Mouse (Mus musculus): Measurements from ENCODE around the gene Il1rap. TPM values are rescaled to one million over a fixed set of nuclear protein-coding genes. Genes with fewer than 3 reads are reported as not detected.

Il1rap gene
- polyA plus RNA-seq, 1 experiment: 1.3 TPM

DNA sequence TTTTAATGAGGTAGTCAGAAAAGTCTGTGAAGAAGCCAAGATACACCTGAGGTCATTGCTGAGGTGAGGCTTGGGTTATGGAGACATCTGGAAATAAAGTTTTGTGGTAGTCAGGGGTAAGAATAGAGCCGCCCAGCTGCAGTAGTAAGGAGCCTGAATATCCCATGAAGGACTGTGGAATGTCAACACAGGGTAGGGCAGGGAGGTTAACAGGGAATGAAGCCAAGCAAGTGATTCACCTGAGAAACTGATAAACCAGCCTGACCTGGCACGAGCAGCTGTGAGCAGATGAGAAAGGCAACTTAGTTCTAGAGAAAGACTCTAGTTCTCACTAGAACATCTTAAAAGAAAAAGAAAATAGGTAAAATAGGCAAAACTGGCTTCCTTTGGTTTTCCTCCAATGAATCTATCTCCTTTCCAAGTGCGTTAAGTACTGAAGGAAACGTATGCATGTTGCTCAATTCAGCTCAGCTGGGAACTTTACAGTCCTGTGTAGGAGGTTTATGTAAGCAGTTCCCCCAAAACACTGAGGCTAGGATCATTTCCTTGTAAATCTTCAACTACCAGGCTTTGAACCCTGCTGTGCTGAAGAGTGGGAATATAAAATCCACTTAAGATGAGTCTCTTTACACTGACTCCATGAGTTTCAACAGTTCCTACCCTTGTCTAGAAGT is 9.5 kb downstream of the Il1rap start:
- Histone ChIP-seq H3K4me1 (ENCODE audit: control insufficient read depth, insufficient read depth, insufficient read length, low read length) (no peaks in the 10 kb centered on the region), H3K27ac (replicated peaks; ENCODE audit: low read depth, low read length) (no peak overlapping the region), H3K4me3 (ENCODE audit: insufficient read depth, low read depth, low read length) (no peak overlapping the region)

DNA sequence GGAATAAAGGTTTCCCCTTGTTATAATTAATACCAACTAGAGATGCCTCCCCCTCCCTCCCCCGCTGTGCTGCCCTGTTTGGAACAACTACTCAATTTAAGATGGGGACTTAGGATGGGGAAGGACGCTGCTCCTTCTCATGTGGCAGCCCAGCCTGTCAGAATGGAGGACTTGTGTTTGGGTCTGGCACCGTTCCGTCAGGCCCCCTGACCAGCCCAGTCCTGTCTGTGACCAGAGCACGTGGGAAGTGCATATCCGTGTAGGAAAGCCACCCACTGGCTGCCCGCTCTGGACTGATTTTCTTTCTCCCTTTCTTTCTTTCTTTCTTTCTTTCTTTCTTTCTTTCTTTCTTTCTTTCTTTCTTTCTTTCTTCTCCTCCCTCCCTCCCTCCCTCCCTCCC is 14.9 kb downstream of the Il1rap start:
- no peak overlapping the region for H3K27ac ChIP-seq (replicated peaks; ENCODE audit: low read depth, low read length)
- H3K4me1 ChIP-seq (ENCODE audit: control insufficient read depth, insufficient read depth, insufficient read length, low read length): no peaks in the 10 kb centered on the region
- no peak overlapping the region for H3K4me3 ChIP-seq (ENCODE audit: insufficient read depth, low read depth, low read length)

DNA sequence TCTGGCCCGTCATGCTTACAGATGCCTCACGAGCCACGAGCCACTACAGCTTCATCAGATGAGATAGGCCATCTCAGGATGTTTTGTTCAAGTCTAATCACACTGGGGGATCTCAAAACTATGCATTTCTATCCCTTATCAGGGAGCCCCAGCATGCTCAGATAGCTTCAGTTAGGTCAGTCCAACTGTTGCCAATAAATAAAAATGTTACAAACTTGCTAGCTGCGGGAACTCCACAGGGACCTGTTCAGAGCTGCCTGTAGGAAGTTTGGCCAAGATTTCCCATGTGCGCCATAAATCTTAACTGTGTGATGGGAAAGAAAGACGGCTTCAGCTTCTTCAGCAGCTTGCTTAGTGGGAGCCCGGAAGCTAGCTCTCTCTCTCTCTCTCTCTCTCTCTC is 15.8 kb downstream of the Il1rap start:
- Histone ChIP-seq H3K4me1 (ENCODE audit: control insufficient read depth, insufficient read depth, insufficient read length, low read length) (no peaks in the 10 kb centered on the region), H3K27ac (replicated peaks; ENCODE audit: low read depth, low read length) (no peak overlapping the region)

DNA sequence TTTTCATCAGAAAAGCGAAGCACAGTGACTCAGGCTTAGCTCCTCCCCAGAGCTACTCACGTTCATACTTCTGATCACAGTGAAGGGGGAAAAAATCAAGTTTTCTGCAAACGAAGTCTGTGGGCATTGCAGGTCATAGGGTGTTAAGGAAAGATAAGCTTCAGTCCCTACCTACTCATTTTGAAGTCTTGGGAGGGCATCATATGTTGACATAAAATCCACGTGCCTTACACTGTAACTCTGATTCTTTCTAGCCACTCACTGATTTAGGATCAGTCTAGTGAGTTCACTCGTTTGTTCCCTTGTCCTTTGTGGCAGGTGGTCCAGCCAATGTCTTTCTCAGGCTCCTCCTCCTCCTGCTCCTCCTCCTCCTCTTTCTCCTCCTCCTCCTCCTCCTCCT is 17.1 kb downstream of the Il1rap start:
- H3K4me3 ChIP-seq (ENCODE audit: insufficient read depth, low read depth, low read length): no peak overlapping the region
- no peaks in the 10 kb centered on the region for H3K4me1 ChIP-seq (ENCODE audit: control insufficient read depth, insufficient read depth, insufficient read length, low read length)
- H3K27ac ChIP-seq (replicated peaks; ENCODE audit: low read depth, low read length): no peak overlapping the region

More for the DNA sequence above, 15.8 kb downstream of the Il1rap start:
- no peak overlapping the region for H3K4me3 ChIP-seq (ENCODE audit: insufficient read depth, low read depth, low read length)

DNA sequence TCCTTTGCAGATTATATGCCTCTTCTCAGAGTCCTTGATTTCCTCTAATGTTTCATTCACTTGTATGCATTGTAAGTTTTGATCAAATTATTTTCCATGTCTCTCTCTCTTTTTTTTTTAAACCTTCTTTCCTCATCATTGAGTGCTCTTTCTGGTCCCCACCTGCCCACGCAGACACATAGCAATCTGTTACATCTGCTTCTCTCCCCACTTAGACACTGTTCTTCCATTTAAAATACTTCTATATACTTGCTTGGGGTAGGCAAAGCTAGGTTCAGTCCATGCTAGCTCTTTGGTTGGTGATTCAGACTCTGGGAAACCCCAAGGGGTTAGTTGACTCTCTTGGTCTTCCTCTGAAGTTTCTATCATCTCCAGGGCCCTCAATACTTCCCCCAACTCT is 20.0 kb downstream of the Il1rap start:
- Histone ChIP-seq H3K4me3 (ENCODE audit: insufficient read depth, low read depth, low read length) (no peak overlapping the region), H3K4me1 (ENCODE audit: control insufficient read depth, insufficient read depth, insufficient read length, low read length) (no peaks in the 10 kb centered on the region)

DNA sequence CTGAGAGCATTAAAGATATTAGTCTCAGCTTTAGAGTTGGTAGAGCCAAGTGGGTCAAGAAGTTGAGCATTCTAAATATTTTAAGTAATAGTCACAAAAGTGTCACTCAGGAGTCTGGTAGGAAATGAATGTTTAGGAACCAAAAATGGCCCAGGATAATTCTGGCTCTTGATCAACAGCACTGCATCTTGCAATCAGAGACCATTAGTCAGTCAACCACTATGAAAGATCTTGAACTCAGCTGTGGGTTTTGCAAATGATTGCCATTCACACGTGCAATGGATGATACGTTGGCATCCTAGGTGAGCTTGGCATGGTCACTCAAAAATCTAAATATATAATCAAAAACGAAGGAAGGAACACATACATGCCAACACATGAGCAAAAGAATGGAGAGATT is 23.1 kb downstream of the Il1rap start:
- Histone ChIP-seq H3K27ac (replicated peaks; ENCODE audit: low read depth, low read length) (no peak overlapping the region), H3K4me1 (ENCODE audit: control insufficient read depth, insufficient read depth, insufficient read length, low read length) (no peaks in the 10 kb centered on the region), H3K4me3 (ENCODE audit: insufficient read depth, low read depth, low read length) (no peak overlapping the region)

More for the DNA sequence above, 20.0 kb downstream of the Il1rap start:
- no peak overlapping the region for H3K27ac ChIP-seq (replicated peaks; ENCODE audit: low read depth, low read length)

DNA sequence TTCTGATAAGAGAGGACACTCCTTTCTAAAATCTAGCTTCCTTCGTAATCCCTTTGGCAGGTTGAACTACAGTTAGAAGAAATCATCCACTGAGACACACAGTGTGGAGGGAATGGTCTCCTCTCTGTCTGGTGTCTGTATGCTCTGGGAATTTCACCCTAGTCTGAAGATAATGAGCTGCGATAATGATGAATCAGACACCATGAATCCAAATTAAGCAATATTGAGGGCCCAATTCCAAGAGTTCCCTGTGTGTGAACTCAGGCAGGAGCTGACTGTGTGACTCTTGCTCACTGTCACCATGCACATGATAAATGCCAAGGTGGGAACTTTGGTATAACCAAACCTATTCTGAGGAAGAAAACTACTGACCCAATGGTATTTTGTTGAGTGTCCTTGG is 26.5 kb downstream of the Il1rap start:
- Histone ChIP-seq H3K27ac (replicated peaks; ENCODE audit: low read depth, low read length) (no peak overlapping the region), H3K4me1 (ENCODE audit: control insufficient read depth, insufficient read depth, insufficient read length, low read length) (no peaks in the 10 kb centered on the region), H3K4me3 (ENCODE audit: insufficient read depth, low read depth, low read length) (no peak overlapping the region)

DNA sequence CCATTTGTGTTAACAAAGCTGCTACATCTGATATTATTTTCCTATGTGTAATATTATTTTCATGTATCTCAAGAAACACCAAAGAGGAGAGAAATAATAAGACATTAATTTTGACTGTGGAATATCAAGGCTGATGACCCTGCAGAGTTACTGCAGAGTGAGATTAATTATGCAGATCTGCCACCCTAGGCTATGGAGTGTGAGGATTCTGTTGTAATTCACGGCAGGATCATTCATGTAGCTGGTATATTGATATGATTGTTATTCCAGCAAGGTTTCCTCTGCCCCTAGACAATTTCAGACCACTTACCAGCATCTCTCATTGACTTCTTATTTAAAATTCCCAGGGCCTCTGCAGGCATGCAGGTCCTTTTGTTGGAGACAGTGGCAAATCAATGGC is 29.0 kb downstream of the Il1rap start:
- Histone ChIP-seq H3K4me3 (ENCODE audit: insufficient read depth, low read depth, low read length) (no peak overlapping the region), H3K27ac (replicated peaks; ENCODE audit: low read depth, low read length) (no peak overlapping the region), H3K4me1 (ENCODE audit: control insufficient read depth, insufficient read depth, insufficient read length, low read length) (no peaks in the 10 kb centered on the region)

DNA sequence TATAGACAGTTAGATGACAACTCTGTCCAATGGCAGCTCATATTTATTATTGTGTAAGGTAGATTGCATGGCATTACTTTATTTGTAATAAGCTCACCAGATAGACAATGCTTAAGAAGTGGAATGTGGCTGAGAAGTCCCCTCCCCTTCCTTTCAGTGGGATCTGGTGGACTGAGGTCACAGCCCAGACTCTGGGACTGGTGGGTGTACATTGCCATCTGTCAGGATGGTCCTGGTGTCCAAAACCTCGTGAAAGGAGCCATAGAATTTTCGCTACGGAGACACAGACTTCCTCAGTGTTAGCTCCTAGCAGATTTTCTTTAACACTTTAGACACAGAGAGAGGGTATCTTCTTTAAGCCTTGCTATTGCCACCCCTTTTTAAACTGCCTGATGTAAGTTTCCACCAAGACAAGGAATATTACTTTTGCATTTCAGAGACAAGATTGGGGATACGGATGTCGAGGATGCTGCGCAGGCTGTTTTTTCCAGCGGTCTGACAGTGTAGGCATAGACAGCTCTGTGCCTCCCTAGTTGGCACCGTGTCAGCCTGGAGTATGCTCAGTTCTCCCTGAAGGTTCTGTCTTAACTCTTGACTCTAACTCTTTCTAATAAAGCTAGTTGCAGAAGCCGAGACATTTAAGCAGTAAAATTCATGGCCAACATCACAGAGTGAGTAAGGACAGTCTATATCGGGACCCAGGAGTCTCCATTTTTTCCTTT is 31.2 kb downstream of the Il1rap start:
- H3K4me3 ChIP-seq (ENCODE audit: insufficient read depth, low read depth, low read length): no peak overlapping the region
- no peak overlapping the region for H3K27ac ChIP-seq (replicated peaks; ENCODE audit: low read depth, low read length)
- H3K4me1 ChIP-seq (ENCODE audit: control insufficient read depth, insufficient read depth, insufficient read length, low read length): no peaks in the 10 kb centered on the region

DNA sequence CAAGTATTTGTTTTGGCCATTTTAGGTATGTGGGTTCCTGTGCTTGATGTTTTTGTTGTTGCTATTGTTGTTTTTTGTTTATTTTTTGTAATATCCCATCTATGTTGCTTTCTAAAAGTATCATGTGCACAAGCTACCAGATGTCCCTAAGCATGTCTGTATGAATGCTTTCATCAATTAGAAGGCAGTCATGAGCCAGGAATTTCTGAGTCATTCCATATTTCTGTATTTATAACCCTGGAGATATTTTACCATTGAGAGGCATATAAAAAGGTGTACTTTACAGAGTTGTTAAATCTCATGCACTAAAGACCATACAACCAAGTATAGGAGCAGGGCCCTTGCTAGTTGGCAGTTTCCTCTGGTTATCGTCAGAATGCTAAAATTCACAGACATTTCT is 41.6 kb downstream of the Il1rap start:
- no peak overlapping the region for H3K27ac ChIP-seq (replicated peaks; ENCODE audit: low read depth, low read length)
- H3K4me3 ChIP-seq (ENCODE audit: insufficient read depth, low read depth, low read length): no peak overlapping the region
- no peaks in the 10 kb centered on the region for H3K4me1 ChIP-seq (ENCODE audit: control insufficient read depth, insufficient read depth, insufficient read length, low read length)

DNA sequence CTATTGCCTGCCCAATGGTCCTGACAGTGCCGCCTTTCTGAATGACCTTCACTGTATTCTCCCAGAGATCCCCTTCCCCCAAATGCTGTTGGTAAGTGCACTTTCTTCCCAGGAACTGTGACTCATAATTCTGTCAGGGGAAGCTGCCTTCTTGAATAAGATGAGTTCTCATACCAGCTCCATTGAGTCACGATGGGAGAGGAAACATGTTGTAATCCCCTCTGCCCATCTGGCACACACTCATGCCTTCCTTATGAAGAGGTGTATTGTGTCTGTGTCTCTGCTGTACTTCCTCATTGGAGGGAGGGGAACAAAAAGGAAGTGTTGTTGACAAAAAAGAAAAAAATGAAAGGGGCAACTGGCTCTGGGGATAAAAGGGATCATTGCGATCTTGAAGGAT is 44.6 kb downstream of the Il1rap start:
- no peak overlapping the region for H3K4me3 ChIP-seq (ENCODE audit: insufficient read depth, low read depth, low read length)
- no peak overlapping the region for H3K27ac ChIP-seq (replicated peaks; ENCODE audit: low read depth, low read length)
- no peaks in the 10 kb centered on the region for H3K4me1 ChIP-seq (ENCODE audit: control insufficient read depth, insufficient read depth, insufficient read length, low read length)

DNA sequence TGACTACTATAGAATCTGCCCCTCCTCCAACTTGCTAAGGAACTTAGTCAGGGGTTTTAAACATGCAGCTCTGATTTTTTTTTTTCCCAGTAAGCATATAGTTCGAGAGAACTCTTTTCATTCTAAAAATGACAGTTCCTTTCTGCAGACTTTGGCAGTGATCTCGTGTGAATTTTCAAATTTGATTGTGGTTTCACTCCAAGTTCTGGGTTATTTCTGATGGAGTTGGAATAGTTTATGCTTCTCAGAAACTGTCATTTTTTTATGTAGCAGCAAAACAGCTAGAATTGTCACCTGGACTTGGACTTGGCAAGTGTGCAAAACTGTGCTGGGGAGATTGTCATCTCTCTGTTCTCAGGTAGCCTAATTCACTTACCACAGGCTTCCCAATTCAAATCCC is 53.3 kb downstream of the Il1rap start:
- Histone ChIP-seq H3K4me3 (ENCODE audit: insufficient read depth, low read depth, low read length) (no peak overlapping the region), H3K27ac (replicated peaks; ENCODE audit: low read depth, low read length) (no peak overlapping the region)

DNA sequence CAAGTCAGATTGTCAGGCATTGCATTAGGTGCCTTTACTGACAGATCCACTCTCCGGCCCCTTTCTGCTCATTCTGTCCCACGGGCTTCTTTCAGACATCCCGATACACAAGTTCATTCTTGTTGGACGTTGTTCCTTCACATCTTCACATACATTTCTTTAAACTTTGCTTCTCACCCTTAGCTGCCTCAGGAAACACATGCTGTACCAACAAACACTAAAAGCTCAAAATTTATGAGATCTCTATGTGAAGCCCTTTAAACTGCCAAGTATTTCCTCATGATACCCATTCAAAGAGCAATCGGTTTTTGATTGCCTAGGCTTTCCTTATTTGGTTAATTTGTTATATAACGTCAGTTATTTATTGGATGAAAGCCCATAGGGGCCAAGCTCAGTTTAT is 61.6 kb downstream of the Il1rap start:
- Histone ChIP-seq H3K4me3 (ENCODE audit: insufficient read depth, low read depth, low read length) (no peak overlapping the region), H3K27ac (replicated peaks; ENCODE audit: low read depth, low read length) (no peak overlapping the region), H3K4me1 (ENCODE audit: control insufficient read depth, insufficient read depth, insufficient read length, low read length) (no peaks in the 10 kb centered on the region)

More for the DNA sequence above, 53.3 kb downstream of the Il1rap start:
- H3K4me1 ChIP-seq (ENCODE audit: control insufficient read depth, insufficient read depth, insufficient read length, low read length): no peaks in the 10 kb centered on the region

DNA sequence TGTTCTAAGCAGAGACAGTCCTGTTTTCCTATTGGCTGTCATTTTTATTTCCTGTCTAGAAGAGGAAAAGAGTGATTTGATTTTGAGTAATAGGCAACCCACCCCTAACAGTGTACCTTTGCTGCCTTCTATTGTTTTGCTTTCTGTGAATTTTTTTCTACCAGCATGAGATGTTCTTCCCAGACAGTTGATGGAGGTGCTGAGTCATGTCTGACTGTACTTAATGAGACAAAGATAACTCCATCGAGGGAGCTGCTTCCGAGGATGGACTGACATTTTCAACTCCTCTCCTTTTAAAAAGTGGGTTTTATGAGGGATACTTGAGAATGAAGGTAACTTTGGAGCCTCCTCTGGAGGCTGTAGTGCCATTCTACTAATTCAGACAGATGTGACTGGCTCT is 64.6 kb downstream of the Il1rap start:
- Histone ChIP-seq H3K4me1 (ENCODE audit: control insufficient read depth, insufficient read depth, insufficient read length, low read length) (no peaks in the 10 kb centered on the region), H3K4me3 (ENCODE audit: insufficient read depth, low read depth, low read length) (no peak overlapping the region), H3K27ac (replicated peaks; ENCODE audit: low read depth, low read length) (no peak overlapping the region)

DNA sequence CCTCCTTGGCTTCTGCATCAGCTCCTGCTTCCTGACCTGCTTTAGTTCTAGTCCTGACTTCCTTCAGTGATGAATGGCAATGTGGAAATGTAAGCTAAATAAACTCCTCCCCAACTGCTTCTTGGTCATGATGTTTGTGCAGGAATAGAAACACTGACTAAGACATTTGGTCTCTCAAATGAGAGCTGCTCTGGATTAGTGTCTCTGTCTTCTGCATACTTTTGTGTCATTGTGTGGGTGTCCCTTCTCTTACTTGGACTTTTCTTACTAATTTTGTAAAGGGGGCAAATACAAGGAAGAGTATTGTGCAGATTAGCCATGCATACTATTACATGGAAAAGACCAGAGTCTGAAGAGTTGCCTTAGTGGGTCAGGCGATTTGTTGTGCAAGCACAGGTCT is 65.5 kb downstream of the Il1rap start:
- Histone ChIP-seq H3K27ac (replicated peaks; ENCODE audit: low read depth, low read length) (no peak overlapping the region), H3K4me1 (ENCODE audit: control insufficient read depth, insufficient read depth, insufficient read length, low read length) (no peaks in the 10 kb centered on the region), H3K4me3 (ENCODE audit: insufficient read depth, low read depth, low read length) (no peak overlapping the region)
